Mouse (Mus musculus) CH12.LX (cell line): Measurements from ENCODE around the gene Egfl8. TPM values are rescaled to one million over a fixed set of nuclear protein-coding genes. Genes with fewer than 3 reads are reported as not detected.

ENCODE experiments used
- DNase-seq: peaks from one replicate; pipeline ENCODE4 v3.0.0-alpha.2; 2013; ENCODE audit errors: extremely low read depth
- H3K27ac ChIP-seq: 2 replicates; pipeline ENCODE4 v1.5.1; 2012; ENCODE audit warnings: low read depth, mild to moderate bottlenecking, control low read depth, moderate library complexity; ENCODE audit not compliant: insufficient read depth
- H3K27me3 ChIP-seq: replicated peaks from 2 replicates; pipeline ENCODE3; 2012; ENCODE audit warnings: inconsistent platforms
- H3K36me3 ChIP-seq, 2 experiments: replicated peaks in 1 of 2; 2 replicates each; pipeline versions ENCODE3 to v1.6.1; 2012; ENCODE audit warnings: inconsistent platforms in 1 of 2, low read length in 1 of 2, mild to moderate bottlenecking in 1 of 2, mixed read lengths in 1 of 2, moderate library complexity in 1 of 2; ENCODE audit not compliant: control insufficient read depth in 1 of 2, insufficient read depth in 1 of 2
- H3K4me1 ChIP-seq, 2 experiments: 2 replicates each; pipeline ENCODE4 v1.6.1; 2012; ENCODE audit warnings: inconsistent platforms in 1 of 2, moderate library complexity in 1 of 2; ENCODE audit not compliant: insufficient read depth in 2 of 2, control insufficient read depth in 1 of 2
- H3K4me2 ChIP-seq: 2 replicates; pipeline ENCODE4 v1.6.1; 2012; ENCODE audit warnings: low read depth, mild to moderate bottlenecking, control low read depth; ENCODE audit not compliant: poor library complexity, insufficient read depth, severe bottlenecking
- H3K4me3 ChIP-seq, 3 experiments: fragments of 150-350 bp in 1 of 3; sonication (generic) in 1 of 3; replicated peaks in 1 of 3; 2 replicates each; pipeline versions ENCODE3 to v1.5.1; 2011 to 2012; ENCODE audit warnings: low read depth in 2 of 3, low read length in 2 of 3, mild to moderate bottlenecking in 2 of 3, moderate library complexity in 2 of 3, control low read depth in 1 of 3, improper control_type of control experiment in 1 of 3, inconsistent platforms in 1 of 3, mixed read lengths in 1 of 3; ENCODE audit not compliant: poor library complexity in 1 of 3
- H3K79me2 ChIP-seq: replicated peaks from 2 replicates; pipeline ENCODE4 v1.6.1; 2012; ENCODE audit warnings: mild to moderate bottlenecking, moderate library complexity; ENCODE audit not compliant: control insufficient read depth, poor library complexity, insufficient read depth, severe bottlenecking; ENCODE audit errors: extremely low read depth
- H3K9ac ChIP-seq: 2 replicates; pipeline ENCODE4 v1.6.1; 2012; ENCODE audit warnings: low read depth, mild to moderate bottlenecking, control low read depth, moderate library complexity; ENCODE audit not compliant: insufficient read depth
- H3K9me3 ChIP-seq: replicated peaks from 2 replicates; pipeline ENCODE3; 2012; ENCODE audit warnings: low read length, inconsistent platforms, mixed read lengths
- BHLHE40 ChIP-seq: IDR thresholded peaks from 2 replicates; pipeline ENCODE4 v1.6.1; 2011; ENCODE audit warnings: mild to moderate bottlenecking, low read depth, low read length, improper control_type of control experiment
- CHD1 ChIP-seq: IDR thresholded peaks from 2 replicates; pipeline ENCODE4 v1.6.1; 2012; ENCODE audit warnings: low read depth, low read length, improper control_type of control experiment, inconsistent platforms
- CHD2 ChIP-seq: IDR thresholded peaks from 2 replicates; pipeline ENCODE4 v1.6.1; 2011; ENCODE audit warnings: low read length, improper control_type of control experiment
- EP300 ChIP-seq: IDR thresholded peaks from 2 replicates; pipeline ENCODE4 v1.6.1; 2011; ENCODE audit warnings: low read length, improper control_type of control experiment
- ETS1 ChIP-seq: conservative IDR thresholded peaks from 2 replicates; pipeline ENCODE4 v1.6.1; 2012; ENCODE audit warnings: low read depth, mild to moderate bottlenecking, inconsistent platforms, low read length, improper control_type of control experiment, moderate library complexity
- MAX ChIP-seq: IDR thresholded peaks from 2 replicates; pipeline ENCODE4 v1.6.1; 2011; ENCODE audit warnings: low read length, improper control_type of control experiment
- MEF2A ChIP-seq: IDR thresholded peaks from 2 replicates; pipeline ENCODE4 v1.6.1; 2014; ENCODE audit warnings: low read depth, mild to moderate bottlenecking, inconsistent platforms, low read length, improper control_type of control experiment, borderline replicate concordance
- NELFE ChIP-seq: IDR thresholded peaks from 2 replicates; pipeline ENCODE4 v1.6.1; 2011; ENCODE audit warnings: low read depth, low read length, improper control_type of control experiment
- NRF1 ChIP-seq: IDR thresholded peaks from 2 replicates; pipeline ENCODE4 v1.6.1; 2014; ENCODE audit warnings: low read depth, mild to moderate bottlenecking, inconsistent platforms, low read length, improper control_type of control experiment, moderate library complexity
- PAX5 ChIP-seq: IDR thresholded peaks from 2 replicates; pipeline ENCODE4 v1.6.1; 2012; ENCODE audit warnings: low read length, inconsistent platforms, mixed read lengths
- POLR2AphosphoS2 ChIP-seq: IDR thresholded peaks from 2 replicates; pipeline ENCODE4 v1.6.1; 2011; ENCODE audit warnings: low read depth, low read length, improper control_type of control experiment
- RAD21 ChIP-seq: IDR thresholded peaks from 2 replicates; pipeline ENCODE4 v1.6.1; 2011; ENCODE audit warnings: low read depth, mild to moderate bottlenecking, low read length, improper control_type of control experiment, moderate library complexity
- TBP ChIP-seq: conservative IDR thresholded peaks from 2 replicates; pipeline ENCODE4 v1.6.1; 2011; ENCODE audit warnings: low read depth, low read length, improper control_type of control experiment
- UBTF ChIP-seq: IDR thresholded peaks from 2 replicates; pipeline ENCODE4 v1.6.1; 2012; ENCODE audit warnings: low read depth, mild to moderate bottlenecking, inconsistent platforms, low read length, improper control_type of control experiment, moderate library complexity
- USF1 ChIP-seq: IDR thresholded peaks from 2 replicates; pipeline ENCODE4 v1.6.1; 2014; ENCODE audit warnings: low read depth, mild to moderate bottlenecking, inconsistent platforms, low read length, improper control_type of control experiment
- USF2 ChIP-seq: conservative IDR thresholded peaks from 2 replicates; pipeline ENCODE4 v1.6.1; 2011; ENCODE audit warnings: low read depth, low read length, improper control_type of control experiment
- ZMIZ1 ChIP-seq: IDR thresholded peaks from 2 replicates; pipeline ENCODE4 v1.6.1; 2012; ENCODE audit warnings: low read depth, mild to moderate bottlenecking, inconsistent platforms, low read length, improper control_type of control experiment
- dilution Hi-C: fragments of 300-500 bp; cut with MboI; formaldehyde crosslinking; loops from 2 replicates; pipeline ENCODE4 v1.14.3; 2020; ENCODE audit warnings: low sequenced_read_pairs; ENCODE audit not compliant: extremely low pct_unique_long_range_greater_than_20kb, extremely low pct_ligation_motif_present
- in situ Hi-C: fragments of 300-500 bp; cut with MboI; formaldehyde crosslinking; loops from 3 replicates; pipeline ENCODE4 v1.14.3; 2019; ENCODE audit warnings: low sequenced_read_pairs, low pct_ligation_motif_present, low pct_unique_long_range_greater_than_20kb, mixed read lengths
- polyA plus RNA-seq: library from polyadenylated mRNA; unstranded; fragments of >175 nt; gene quantifications from 2 replicates; pipeline ENCODE4 v1.2.1, GENCODE M21; 2012; ENCODE audit warnings: low read depth; ENCODE audit not compliant: insufficient read length
- total RNA-seq, 2 experiments: library from RNA; depleted of rRNA; stranded (reverse); fragments of 300-350 nt in 1 of 2; fragments of >200 nt in 1 of 2; gene quantifications; 2 replicates each; pipeline ENCODE4 v1.2.3; 2012 to 2014

The Egfl8 gene
- total and polyA plus RNA-seq, 3 experiments, result not detected

DNA sequence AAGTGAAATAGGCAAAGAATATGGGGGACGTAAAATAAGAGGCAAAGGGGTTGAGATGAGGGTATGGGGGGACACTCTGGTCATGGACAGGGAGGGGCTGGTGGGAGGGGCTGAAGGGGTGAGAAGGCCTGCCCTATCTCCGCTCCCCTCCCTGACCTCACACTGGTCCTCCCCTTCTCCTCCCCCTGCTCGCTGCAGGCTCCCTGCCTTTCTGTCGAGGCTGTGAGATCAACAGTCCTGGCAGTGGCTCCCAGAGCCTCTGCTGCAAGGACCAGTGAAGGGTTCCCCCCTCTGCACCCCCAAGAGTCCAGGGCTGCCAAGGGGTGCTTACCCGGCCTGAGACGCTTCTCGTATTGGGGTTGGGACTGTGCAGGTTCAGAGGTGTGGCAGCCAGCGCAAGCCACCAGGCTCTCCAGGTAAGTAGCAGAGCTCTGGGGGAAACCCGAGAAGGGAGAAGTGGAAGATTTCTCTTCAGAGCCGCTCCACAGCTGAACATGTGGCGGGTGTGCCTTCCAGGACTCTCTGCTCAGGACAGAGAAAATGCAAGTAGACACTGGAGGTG lies 44.6 kb upstream of the Egfl8 start:
- no peaks in the 10 kb centered on the region for H3K9me3 ChIP-seq
- no peak overlapping the region for H3K4me2 ChIP-seq
- H3K27ac ChIP-seq, result no peak overlapping the region
- no peaks in the 10 kb centered on the region for H3K79me2 ChIP-seq
- H3K4me3 ChIP-seq, result no peak overlapping the region
- H3K4me1 ChIP-seq, result no peaks in the 10 kb centered on the region; a peak in 1 of 4 replicates
- TF ChIP-seq NELFE (no peak), POLR2AphosphoS2 (no peak), CHD2 (no peak), BHLHE40 (no peak), CHD1 (no peak), MAX (no peak), PAX5 (no peak), ZMIZ1 (no peak), ETS1 (no peak), NRF1 (no peak)
- H3K36me3 ChIP-seq, result peaks cover 0 to 14% of the 10 kb centered on the region in 2 experiments
- DNase-seq, result no peak
- H3K27me3 ChIP-seq, result peaks cover 56% of the 10 kb centered on the region
- dilution Hi-C loops, result no loop called here
- no peak overlapping the region for H3K9ac ChIP-seq
- in situ Hi-C loops, result no loop called here

DNA sequence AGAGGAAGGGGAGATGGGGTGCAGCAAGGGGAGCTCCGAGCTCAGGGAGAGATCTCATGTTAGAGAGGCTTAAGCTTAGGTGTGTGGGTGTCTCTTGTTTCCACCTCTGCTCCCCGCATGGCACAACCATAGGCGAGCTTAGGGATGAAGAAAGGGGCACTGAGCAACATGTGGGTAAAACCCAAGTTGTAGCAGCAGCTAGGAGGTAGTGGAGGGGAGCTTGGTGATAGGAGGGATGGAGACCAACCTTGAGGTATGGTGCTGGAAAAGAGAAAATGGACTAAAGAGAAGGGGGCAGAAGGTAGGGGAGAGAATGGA lies 44.1 kb upstream of the Egfl8 start:
- dilution Hi-C loops (no loop called here), in situ Hi-C loops (no loop called here)
- Histone ChIP-seq H3K4me2 (no peak overlapping the region), H3K9me3 (no peaks in the 10 kb centered on the region), H3K27ac (no peak overlapping the region), H3K36me3 (peaks cover 2 to 19% of the 10 kb centered on the region in 2 experiments), H3K4me3 (no peak overlapping the region), H3K9ac (no peak overlapping the region), H3K27me3 (peaks cover 51% of the 10 kb centered on the region), H3K4me1 (no peaks in the 10 kb centered on the region; a peak in 1 of 4 replicates), H3K79me2 (no peaks in the 10 kb centered on the region)
- DNase-seq, result no peak
- TF ChIP-seq USF2 (no peak), TBP (no peak), MEF2A (no peak), UBTF (no peak), RAD21 (no peak), USF1 (no peak), EP300 (no peak), CHD2 (no peak), CHD1 (no peak)
